9 mouse cellular contexts compared by ENCODE assay signal in genomic region chr11:120120642-120121420, GRCm38 (mm10). TPM values are rescaled to one million over a fixed set of nuclear protein-coding genes. Genes with fewer than 3 reads are reported as not detected.
DNase-seq lines count a peak whose midpoint lies in the region; ATAC-seq lines count a peak whose summit lies in the region.
"Had no signal": no experiment of that assay in that cellular context is flagged by ENCODE, and none has a peak within 500 bp of the region (broad histone marks: within the 10 kb centered on the region; RNA-seq: fewer than 3 reads in every experiment).

No protein-coding gene starts in this region.

- H3K27me3 ChIP-seq in midbrain, embryonic 11.5 days (ENCODE audit: control insufficient read depth, insufficient read depth, low read length), result no peaks in the 10 kb centered on the region
- H3K27me3 ChIP-seq in midbrain, embryonic 16.5 days (ENCODE audit: control insufficient read depth, insufficient read depth, low read depth, low read length), result no peaks in the 10 kb centered on the region
- no peaks in the 10 kb centered on the region for H3K27me3 ChIP-seq in embryonic facial prominence, embryonic 13.5 days
- no peaks in the 10 kb centered on the region for H3K27me3 ChIP-seq in hindbrain, embryonic 13.5 days

- H3K4me2 ChIP-seq in midbrain, embryonic 11.5 days, result no peak overlapping the region
- no peak overlapping the region for H3K4me2 ChIP-seq in midbrain, embryonic 16.5 days (ENCODE audit: low read length)
- H3K4me2 ChIP-seq in embryonic facial prominence, embryonic 13.5 days, result no peak overlapping the region
- H3K4me2 ChIP-seq in hindbrain, embryonic 13.5 days, result no peak overlapping the region

- WGBS in midbrain, embryonic 11.5 days, result 83% methylated on average over 17 of the region's 17 CpGs
- WGBS in midbrain, embryonic 16.5 days, result 82% methylated on average over 17 of the region's 17 CpGs
- 78% methylated on average over 17 of the region's 17 CpGs for WGBS in embryonic facial prominence, embryonic 13.5 days
- WGBS in hindbrain, embryonic 13.5 days, result 81% methylated on average over 17 of the region's 17 CpGs

- no peaks in the 10 kb centered on the region for H3K36me3 ChIP-seq in midbrain, embryonic 11.5 days (ENCODE audit: control insufficient read depth, insufficient read depth, low read length)
- peaks cover 3% of the 10 kb centered on the region; the same call in 1 of the 2 replicates for H3K36me3 ChIP-seq in midbrain, embryonic 16.5 days (ENCODE audit: control insufficient read depth, insufficient read depth, low read length)
- peaks cover 59% of the 10 kb centered on the region for H3K36me3 ChIP-seq in embryonic facial prominence, embryonic 13.5 days
- H3K36me3 ChIP-seq in hindbrain, embryonic 13.5 days, result peaks cover 48% of the 10 kb centered on the region

- H3K27ac ChIP-seq in midbrain, embryonic 11.5 days (ENCODE audit: low read depth, low read length), result no peak overlapping the region
- H3K27ac ChIP-seq in midbrain, embryonic 16.5 days (ENCODE audit: low read length), result no peak overlapping the region
- 0 out of 2 replicates have a peak overlapping the region, but pooled peaks have one; percentile 35 for H3K27ac ChIP-seq in embryonic facial prominence, embryonic 13.5 days
- H3K27ac ChIP-seq in hindbrain, embryonic 13.5 days, result peak overlapping the region; percentile 52
- H3K27ac ChIP-seq: macrophage had no signal

- H3K9me3 ChIP-seq in midbrain, embryonic 11.5 days (ENCODE audit: control insufficient read depth, low read length), result no peaks in the 10 kb centered on the region
- H3K9me3 ChIP-seq in midbrain, embryonic 16.5 days (replicated peaks; ENCODE audit: control insufficient read depth, low read length, poor library complexity, severe bottlenecking), result no peaks in the 10 kb centered on the region
- H3K9me3 ChIP-seq in embryonic facial prominence, embryonic 13.5 days, result no peaks in the 10 kb centered on the region
- no peaks in the 10 kb centered on the region for H3K9me3 ChIP-seq in hindbrain, embryonic 13.5 days

- intact Hi-C loops in left cerebral cortex, postnatal 10 days (cut with DNase I), result no loop called here

- H3K9ac ChIP-seq in midbrain, embryonic 11.5 days (ENCODE audit: low read length), result no peak overlapping the region
- H3K9ac ChIP-seq in midbrain, embryonic 16.5 days (ENCODE audit: low read depth, low read length), result no peak overlapping the region
- H3K9ac ChIP-seq in embryonic facial prominence, embryonic 13.5 days, result no peak overlapping the region; the same call in 1 of the 2 replicates
- H3K9ac ChIP-seq in hindbrain, embryonic 13.5 days, result peak overlapping the region; percentile 29; the same call in 1 of the 2 replicates

- H3K4me1 ChIP-seq in midbrain, embryonic 11.5 days (ENCODE audit: control insufficient read depth, insufficient read depth, low read length), result no peaks in the 10 kb centered on the region
- H3K4me1 ChIP-seq in midbrain, embryonic 16.5 days (ENCODE audit: control insufficient read depth, insufficient read depth, low read length), result no peaks in the 10 kb centered on the region; the same call in 1 of the 2 replicates
- peaks cover 9% of the 10 kb centered on the region for H3K4me1 ChIP-seq in embryonic facial prominence, embryonic 13.5 days
- H3K4me1 ChIP-seq in hindbrain, embryonic 13.5 days (replicated peaks), result peaks cover 18% of the 10 kb centered on the region

- H3K4me3 ChIP-seq in midbrain, embryonic 11.5 days (ENCODE audit: low read depth, low read length), result no peak overlapping the region
- no peak overlapping the region for H3K4me3 ChIP-seq in midbrain, embryonic 16.5 days (ENCODE audit: low read depth, low read length)
- no peak overlapping the region for H3K4me3 ChIP-seq in embryonic facial prominence, embryonic 13.5 days
- H3K4me3 ChIP-seq in hindbrain, embryonic 13.5 days, result no peak overlapping the region

- ATAC-seq in midbrain, embryonic 11.5 days (ENCODE audit: low FRiP score), result no peak
- no peak for ATAC-seq in midbrain, embryonic 16.5 days
- ATAC-seq in embryonic facial prominence, embryonic 13.5 days (ENCODE audit: insufficient number of reproducible peaks, insufficient read depth, low FRiP score, low TSS enrichment, low read depth), result no peak
- no peak for ATAC-seq in hindbrain, embryonic 13.5 days (ENCODE audit: low FRiP score)

- peak; percentile 93 for DNase-seq in midbrain, embryonic 11.5 days (ENCODE audit: low spot score, missing footprints)
- DNase-seq in adrenal gland, postnatal 36 days, result peak; percentile 83 to 86
- peak; percentile 66 to 84 for DNase-seq in left cerebral cortex, postnatal 10 days (ENCODE audit: extremely low spot score in 1 of 2, low spot score in 2 of 2)
- peak; percentile 36 for DNase-seq in naive thymus-derived CD4-positive, alpha-beta T cell, adult 2 months (ENCODE audit: low read depth)
- DNase-seq in thymus, postnatal 4 days, result peak; percentile 70

RNA-seq across cellular contexts. Expression of gene Ndufaf8, which starts 22.1 kb away (rescaled TPM):
- polyA plus RNA-seq in midbrain, embryonic 11.5 days (2014; fragmentation: Nextera tagmentation; extraction: Ambion mirVana), result 58.4 and 61.3 TPM in 2 replicates
- 41.4 and 46.8 TPM in 2 replicates for polyA plus RNA-seq in midbrain, embryonic 16.5 days (2015; fragmentation: Nextera tagmentation; extraction: Ambion mirVana)
- 10 to 100 TPM; 59.9 to 69.4 TPM for total RNA-seq in adrenal gland, postnatal 36 days (2021)
- polyA plus RNA-seq in embryonic facial prominence, embryonic 13.5 days (2015; fragmentation: Nextera tagmentation; extraction: Ambion mirVana), result 76.5 and 79.2 TPM in 2 replicates
- polyA plus RNA-seq in hindbrain, embryonic 13.5 days (2015; fragmentation: Nextera tagmentation; extraction: Ambion mirVana), result 52.7 and 57.0 TPM in 2 replicates
- total RNA-seq in left cerebral cortex, postnatal 10 days (2021), result 10 to 100 TPM; 28.6 to 32.9 TPM

RNA-seq across cellular contexts. Expression of gene Tepsin, which starts 22.3 kb away (rescaled TPM):
- polyA plus RNA-seq in midbrain, embryonic 11.5 days (2014; fragmentation: Nextera tagmentation; extraction: Ambion mirVana), result 12.3 and 14.2 TPM in 2 replicates
- polyA plus RNA-seq in midbrain, embryonic 16.5 days (2015; fragmentation: Nextera tagmentation; extraction: Ambion mirVana), result 20.7 and 21.3 TPM in 2 replicates
- total RNA-seq in adrenal gland, postnatal 36 days (2021), result 10 to 100 TPM; 11.5 to 12.7 TPM
- polyA plus RNA-seq in embryonic facial prominence, embryonic 13.5 days (2015; fragmentation: Nextera tagmentation; extraction: Ambion mirVana), result 19.5 and 20.5 TPM in 2 replicates
- polyA plus RNA-seq in hindbrain, embryonic 13.5 days (2015; fragmentation: Nextera tagmentation; extraction: Ambion mirVana), result 19.3 and 19.8 TPM in 2 replicates
- total RNA-seq in left cerebral cortex, postnatal 10 days (2021), result 10 to 100 TPM; 17.5 to 21.4 TPM

RNA-seq across cellular contexts. Expression of gene Slc38a10, which starts 30.3 kb away (rescaled TPM):
- polyA plus RNA-seq in midbrain, embryonic 11.5 days (2014; fragmentation: Nextera tagmentation; extraction: Ambion mirVana), result 46.3 and 53.3 TPM in 2 replicates
- polyA plus RNA-seq in midbrain, embryonic 16.5 days (2015; fragmentation: Nextera tagmentation; extraction: Ambion mirVana), result 118 TPM in 2 replicates
- 100 to 1,000 TPM; 156 to 163 TPM for total RNA-seq in adrenal gland, postnatal 36 days (2021)
- 92.9 and 94.5 TPM in 2 replicates for polyA plus RNA-seq in embryonic facial prominence, embryonic 13.5 days (2015; fragmentation: Nextera tagmentation; extraction: Ambion mirVana)
- 110 and 115 TPM in 2 replicates for polyA plus RNA-seq in hindbrain, embryonic 13.5 days (2015; fragmentation: Nextera tagmentation; extraction: Ambion mirVana)
- 100 to 1,000 TPM; 107 to 118 TPM for total RNA-seq in left cerebral cortex, postnatal 10 days (2021)

RNA-seq across cellular contexts. Expression of gene Cep131, which starts 34.2 kb away (rescaled TPM):
- polyA plus RNA-seq in midbrain, embryonic 11.5 days (2014; fragmentation: Nextera tagmentation; extraction: Ambion mirVana), result 24.9 and 28.9 TPM in 2 replicates
- 29.5 and 30.4 TPM in 2 replicates for polyA plus RNA-seq in midbrain, embryonic 16.5 days (2015; fragmentation: Nextera tagmentation; extraction: Ambion mirVana)
- 100 to 1,000 TPM in 1 of 2 experiments, 10 to 100 TPM in 1; 35.5 to 207 TPM for total RNA-seq in adrenal gland, postnatal 36 days (2021)
- polyA plus RNA-seq in embryonic facial prominence, embryonic 13.5 days (2015; fragmentation: Nextera tagmentation; extraction: Ambion mirVana), result 30.3 and 31.3 TPM in 2 replicates
- polyA plus RNA-seq in hindbrain, embryonic 13.5 days (2015; fragmentation: Nextera tagmentation; extraction: Ambion mirVana), result 23.2 and 26.7 TPM in 2 replicates
- total RNA-seq in left cerebral cortex, postnatal 10 days (2021), result 10 to 100 TPM; 37.1 to 38.2 TPM

Comparison
In these comparisons a context has a peak if more than half of its experiments do, and no peak if none do; other contexts are left out.
1. DNase-seq: peak in every context shown above with its lines; median percentile 93 in midbrain, embryonic 11.5 days; 84 in adrenal gland, postnatal 36 days; 75 in left cerebral cortex, postnatal 10 days; 70 in thymus, postnatal 4 days; 36 in naive thymus-derived CD4-positive, alpha-beta T cell, adult 2 months.
2. H3K27ac ChIP-seq: peak in embryonic facial prominence, embryonic 13.5 days (single experiment) and hindbrain, embryonic 13.5 days (single experiment); none in midbrain, embryonic 11.5 days (single experiment) and midbrain, embryonic 16.5 days (single experiment).